Mouse (Mus musculus): Measurements from ENCODE around the gene Ptn.

Ptn gene

GRCm38 (mm10) chr6:36809747-36810285, at the start of gene Ptn:
Ptn (minus strand) TSS chr6:36810220.
- in situ Hi-C loops (cut with MboI), result no loop called here

- in situ Hi-C loops (cut with MboI), result no loop called here
Measured at GRCm38 (mm10) chr6:36858258-36859041, 48.4 kb upstream of the Ptn start.

- in situ Hi-C loops (cut with MboI), result no loop called here
Measured at GRCm38 (mm10) chr6:36857627-36858257, 47.7 kb upstream of the Ptn start.

- in situ Hi-C loops (cut with MboI), result no loop called here
Measured at GRCm38 (mm10) chr6:36850422-36851129, 40.6 kb upstream of the Ptn start.

DNA sequence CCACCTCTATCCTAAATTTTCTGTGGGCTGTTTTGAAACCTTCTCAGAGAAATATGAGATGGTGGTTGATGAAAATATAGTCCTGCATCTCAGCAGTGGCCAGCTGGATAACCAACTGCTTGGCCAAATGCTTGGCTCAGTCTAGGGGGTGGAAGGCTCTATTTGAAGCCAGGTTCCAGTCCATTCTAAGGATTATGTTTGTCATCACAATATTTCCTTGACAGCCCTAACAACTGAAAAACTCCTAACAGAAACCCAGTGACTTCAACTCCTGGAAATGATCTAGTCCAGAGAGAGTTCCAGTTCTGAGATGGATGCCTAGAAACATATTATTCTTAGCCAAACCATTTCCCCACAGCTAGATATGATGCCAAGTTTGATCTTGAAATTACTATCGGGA, 35.3 kb upstream of the Ptn start:
- in situ Hi-C loops (cut with MboI), result no loop called here

DNA sequence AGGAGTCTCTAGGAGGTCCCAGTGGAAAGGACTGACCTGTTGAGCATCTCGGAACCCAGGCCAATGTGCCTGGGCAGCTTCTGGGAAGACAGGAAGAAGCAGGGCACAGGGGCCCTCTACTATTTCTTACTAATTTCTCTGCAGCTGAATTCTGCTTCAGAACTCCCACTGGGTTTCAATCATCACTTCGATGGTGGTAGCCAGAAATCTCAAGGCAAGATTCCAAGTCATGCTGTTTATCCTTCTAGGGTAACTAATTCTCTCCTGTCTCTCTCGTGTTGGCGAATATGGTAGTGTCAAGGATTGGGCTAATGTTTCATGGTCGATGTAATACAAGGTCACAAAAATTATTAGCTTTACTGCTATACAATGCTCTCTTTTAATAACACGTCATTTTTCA, 34.2 kb upstream of the Ptn start:
- in situ Hi-C loops (cut with MboI), result no loop called here

GRCm38 (mm10) chr6:36843031-36843488, 33.0 kb upstream of the Ptn start:
- in situ Hi-C loops (cut with MboI), result no loop called here

DNA sequence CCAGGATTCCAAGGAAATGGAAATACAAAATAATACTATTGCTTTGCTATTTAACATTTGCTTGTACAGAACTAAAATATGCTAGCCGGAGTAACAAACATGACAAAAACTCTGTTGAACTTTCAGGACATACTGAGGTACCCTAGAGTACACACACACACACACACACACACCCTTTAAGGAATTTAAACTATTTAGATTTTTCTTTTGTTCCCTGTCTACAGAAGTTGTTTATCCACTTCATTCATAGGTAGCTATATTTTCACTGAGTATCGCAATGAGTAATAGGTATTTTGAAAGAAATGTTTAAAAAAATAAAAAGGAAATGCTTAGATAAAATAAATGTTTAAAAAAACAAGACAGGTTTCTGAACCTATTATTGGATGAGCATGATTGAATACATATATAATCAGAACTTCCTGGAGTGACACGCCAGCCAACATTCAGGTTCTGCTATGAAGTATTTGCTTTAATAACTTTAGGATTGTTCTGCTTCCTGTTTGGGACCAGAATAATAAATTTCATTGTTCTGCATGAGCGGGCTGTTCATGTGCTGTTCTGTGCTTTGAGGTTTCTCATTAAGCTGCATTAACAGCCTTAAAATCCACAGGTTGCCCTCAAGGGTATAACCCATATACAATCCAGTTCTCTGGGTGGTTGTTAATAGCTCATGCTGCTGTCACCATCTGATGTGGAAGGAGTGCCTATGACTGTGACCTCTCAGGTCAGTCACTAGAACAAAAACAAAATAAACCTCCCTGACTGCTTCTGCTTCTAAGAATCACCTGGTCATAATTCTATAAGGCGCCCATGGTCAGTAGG, 32.3 kb upstream of the Ptn start:
- in situ Hi-C loops (cut with MboI), result no loop called here

DNA sequence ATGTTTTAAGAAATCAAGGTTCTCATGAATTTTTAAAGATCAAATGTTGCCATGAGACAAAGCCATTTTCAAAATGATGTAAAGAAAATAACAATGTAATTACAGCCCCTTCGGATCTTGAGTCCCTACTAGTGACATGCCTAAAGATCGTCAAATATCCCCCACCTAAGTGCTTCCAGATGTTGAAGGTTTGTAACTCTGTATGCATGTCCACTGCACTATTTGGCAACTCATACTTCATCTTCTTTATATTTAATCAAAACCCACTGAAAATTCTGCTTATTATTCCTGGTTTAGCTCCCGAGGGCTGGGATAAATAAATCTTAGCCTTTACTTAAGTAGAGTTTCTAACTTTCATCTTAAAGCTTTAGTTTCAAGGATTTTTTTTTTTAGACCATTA, 31.7 kb upstream of the Ptn start:
- in situ Hi-C loops (cut with MboI), result no loop called here

GRCm38 (mm10) chr6:36841174-36841573, 31.2 kb upstream of the Ptn start:
- in situ Hi-C loops (cut with MboI), result no loop called here

GRCm38 (mm10) chr6:36838747-36839146, 28.7 kb upstream of the Ptn start:
- in situ Hi-C loops (cut with MboI), result no loop called here

DNA sequence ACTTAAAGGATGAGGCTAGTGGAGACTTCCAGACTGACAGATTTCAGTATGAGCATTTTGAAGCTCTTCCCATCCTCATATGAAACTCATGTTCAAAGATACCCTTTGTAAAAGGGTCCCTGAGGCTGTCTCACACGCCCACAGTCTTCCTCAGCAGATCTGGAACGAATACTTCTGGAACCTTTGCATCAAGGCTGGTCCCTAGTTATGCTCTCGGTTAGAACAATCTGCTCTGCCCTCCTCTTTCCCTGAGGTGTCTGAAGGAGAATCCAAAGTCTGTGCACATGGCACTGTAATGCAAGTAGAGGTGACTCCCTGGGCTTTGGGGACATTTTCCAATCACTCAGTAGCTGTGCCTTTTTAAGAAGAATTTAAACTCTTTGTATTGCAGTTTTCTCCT, 25.3 kb upstream of the Ptn start:
- in situ Hi-C loops (cut with MboI), result no loop called here

GRCm38 (mm10) chr6:36834695-36835265, 24.8 kb upstream of the Ptn start:
- in situ Hi-C loops (cut with MboI), result no loop called here

DNA sequence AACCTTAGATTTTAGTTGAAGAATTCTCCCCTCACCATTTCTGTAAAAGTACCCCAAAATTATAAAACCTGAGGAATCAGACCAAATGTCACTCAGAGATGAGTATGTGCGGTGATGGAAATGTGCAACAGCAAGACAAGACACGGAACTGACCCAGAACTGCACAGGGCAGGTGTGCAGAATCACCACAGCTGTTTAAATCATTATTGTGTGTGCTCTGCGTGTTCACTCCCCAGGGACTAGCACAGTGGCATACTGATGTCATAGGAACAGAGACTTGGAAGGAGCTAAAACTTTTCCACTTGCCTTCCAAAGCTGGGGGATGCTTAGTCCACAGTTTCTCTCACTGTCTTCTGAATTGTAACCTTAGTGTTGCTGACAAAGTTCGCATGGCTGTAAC, 22.7 kb upstream of the Ptn start:
- in situ Hi-C loops (cut with MboI), result no loop called here

- in situ Hi-C loops (cut with MboI), result no loop called here
Measured at GRCm38 (mm10) chr6:36832207-36832606, 22.2 kb upstream of the Ptn start.

DNA sequence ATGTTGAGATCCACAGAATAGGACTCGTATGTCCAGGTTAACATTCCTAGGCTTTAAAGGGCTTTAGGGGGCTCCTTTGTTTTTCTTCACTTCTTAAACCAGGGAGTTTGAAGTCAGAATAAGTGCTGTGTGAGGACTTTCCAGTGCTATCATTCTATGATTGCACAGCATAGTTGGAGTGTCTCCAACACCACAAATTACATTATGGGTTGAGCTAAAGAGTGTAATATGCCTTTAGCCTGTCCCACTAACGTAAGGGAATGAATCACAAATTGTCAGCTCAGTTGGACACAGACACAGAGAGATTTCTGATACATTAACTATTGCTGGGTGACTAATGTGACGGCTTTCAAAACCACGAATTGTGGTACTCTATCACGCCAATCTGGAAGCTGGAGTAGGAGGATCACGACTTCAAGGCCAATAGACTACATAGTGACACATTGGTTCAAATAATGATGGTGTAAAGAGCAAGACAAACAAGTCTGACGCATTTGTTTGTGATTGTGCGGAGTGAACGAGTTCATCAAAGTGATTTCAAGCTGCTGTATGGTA, 20.4 kb upstream of the Ptn start:
- in situ Hi-C loops (cut with MboI), result no loop called here

DNA sequence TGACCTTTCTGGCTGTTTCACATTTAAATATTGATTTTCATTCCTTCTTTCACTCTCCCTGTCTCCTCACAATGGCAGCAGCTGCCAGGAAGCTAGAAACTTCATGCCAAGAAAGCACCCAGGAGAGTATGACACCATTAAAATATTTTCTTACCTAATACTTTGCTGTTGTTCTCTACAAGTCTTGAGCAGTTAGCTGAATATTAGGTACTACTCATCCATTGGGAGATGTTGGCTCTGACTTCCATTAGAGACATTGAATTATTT, 9.7 kb upstream of the Ptn start:
- in situ Hi-C loops (cut with MboI), result no loop called here

- in situ Hi-C loops (cut with MboI), result no loop called here
Measured at GRCm38 (mm10) chr6:36819019-36819783, 9.2 kb upstream of the Ptn start.

- in situ Hi-C loops (cut with MboI), result no loop called here
Measured at GRCm38 (mm10) chr6:36818281-36819018, 8.4 kb upstream of the Ptn start.

- in situ Hi-C loops (cut with MboI), result no loop called here
Measured at GRCm38 (mm10) chr6:36816666-36817065, 6.6 kb upstream of the Ptn start.

Data from mature B cell (primary cell).